Mouse (Mus musculus): Measurements from ENCODE around the gene Ern1. TPM values are rescaled to one million over a fixed set of nuclear protein-coding genes. Genes with fewer than 3 reads are reported as not detected.
"Not testable (repeated sequence)": the region's sequence is repeated elsewhere in the genome, so short reads cannot be mapped to it uniquely, and the experiment has no call there.

Ern1 gene
- total RNA-seq, 2 experiments from 2014 or later = 6.7 to 8.7 TPM

- intact Hi-C loops (cut with DNase I) = no loop called here
- DNase-seq (ENCODE audit: low spot score in 2 of 2) = peak in 1 of 2 experiments; percentile 10
These were observed 25.3 kb downstream of the Ern1 start for GRCm38 (mm10) chr11:106462309-106462708.

GRCm38 (mm10) chr11:106461145-106461932 is 26.3 kb downstream of the Ern1 start:
- intact Hi-C loops (cut with DNase I) = no loop called here
- no peak for DNase-seq (ENCODE audit: low spot score in 2 of 2)

GRCm38 (mm10) chr11:106460671-106461070 is 27.0 kb downstream of the Ern1 start:
- intact Hi-C loops (cut with DNase I) = no loop called here
- DNase-seq (ENCODE audit: low spot score in 2 of 2) = no peak

DNA sequence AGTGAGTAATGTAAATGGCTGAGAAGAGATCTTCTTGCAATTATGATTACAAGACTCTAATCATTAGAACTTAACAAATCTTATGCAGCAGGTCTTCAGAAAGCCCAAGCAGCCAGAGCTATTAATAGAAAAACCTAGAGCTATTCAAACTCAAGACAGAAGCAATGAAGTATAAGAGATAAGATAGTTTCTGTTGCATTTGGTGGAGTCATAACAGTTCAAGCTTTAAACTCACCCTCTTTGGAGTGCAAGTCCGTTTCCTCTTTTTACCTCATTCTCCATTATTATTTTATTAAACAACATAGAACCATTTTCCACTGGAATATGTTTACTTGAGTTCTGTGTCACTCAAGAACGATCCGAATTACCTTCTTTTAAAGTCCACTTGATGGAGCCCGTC is 29.1 kb downstream of the Ern1 start:
- DNase-seq (ENCODE audit: low spot score in 2 of 2) = no peak
- intact Hi-C loops (cut with DNase I) = no loop called here

GRCm38 (mm10) chr11:106443646-106444045 is 44.0 kb downstream of the Ern1 start:
- intact Hi-C loops (cut with DNase I) = no loop called here
- no peak for DNase-seq (ENCODE audit: low spot score in 2 of 2)

DNA sequence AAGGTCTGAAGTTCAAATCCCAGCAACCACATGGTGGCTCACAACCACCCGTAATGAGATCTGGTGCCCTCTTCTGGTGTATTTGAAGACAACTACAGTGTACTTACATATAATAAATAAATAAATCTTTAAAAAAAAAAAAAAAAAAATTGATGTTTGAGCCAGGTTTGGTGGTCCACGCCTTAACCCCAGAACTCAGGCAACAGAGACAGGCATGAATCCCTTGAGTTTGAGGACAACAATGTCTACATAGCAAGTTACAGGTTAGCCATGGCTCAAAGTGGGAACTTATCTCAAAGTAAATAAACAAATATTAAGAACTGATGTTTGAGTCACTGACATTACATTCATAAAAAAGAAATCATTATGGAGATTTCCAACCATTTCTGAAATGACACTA is 45.1 kb downstream of the Ern1 start:
- intact Hi-C loops (cut with DNase I); DNase-seq (ENCODE audit: low spot score in 2 of 2): not testable (repeated sequence)

DNA sequence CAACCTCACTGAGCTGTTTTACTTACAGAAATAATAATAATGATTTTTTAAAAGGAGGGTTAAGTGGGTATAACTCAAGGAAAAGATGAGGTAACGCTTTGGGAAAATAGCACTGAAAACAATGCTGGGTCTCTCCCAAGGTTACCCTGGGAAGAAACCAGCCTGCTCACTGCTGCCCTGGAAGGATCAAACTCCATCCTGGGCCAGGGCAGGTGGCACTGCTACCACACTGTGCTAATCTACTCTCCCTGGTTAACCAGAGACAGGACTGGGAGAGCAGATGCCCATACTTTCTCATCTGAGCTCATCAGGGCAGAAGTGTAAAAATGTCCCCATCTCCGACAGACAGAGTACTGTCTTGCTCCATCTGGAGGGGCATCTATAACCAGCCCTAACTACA is 47.3 kb downstream of the Ern1 start:
- DNase-seq (ENCODE audit: low spot score in 2 of 2) = no peak

GRCm38 (mm10) chr11:106439355-106439754 is 48.3 kb downstream of the Ern1 start:
- intact Hi-C loops (cut with DNase I) = no loop called here
- DNase-seq (ENCODE audit: low spot score in 2 of 2) = no peak

More for the DNA sequence above, 47.3 kb downstream of the Ern1 start:
- intact Hi-C loops (cut with DNase I) = no loop called here

DNA sequence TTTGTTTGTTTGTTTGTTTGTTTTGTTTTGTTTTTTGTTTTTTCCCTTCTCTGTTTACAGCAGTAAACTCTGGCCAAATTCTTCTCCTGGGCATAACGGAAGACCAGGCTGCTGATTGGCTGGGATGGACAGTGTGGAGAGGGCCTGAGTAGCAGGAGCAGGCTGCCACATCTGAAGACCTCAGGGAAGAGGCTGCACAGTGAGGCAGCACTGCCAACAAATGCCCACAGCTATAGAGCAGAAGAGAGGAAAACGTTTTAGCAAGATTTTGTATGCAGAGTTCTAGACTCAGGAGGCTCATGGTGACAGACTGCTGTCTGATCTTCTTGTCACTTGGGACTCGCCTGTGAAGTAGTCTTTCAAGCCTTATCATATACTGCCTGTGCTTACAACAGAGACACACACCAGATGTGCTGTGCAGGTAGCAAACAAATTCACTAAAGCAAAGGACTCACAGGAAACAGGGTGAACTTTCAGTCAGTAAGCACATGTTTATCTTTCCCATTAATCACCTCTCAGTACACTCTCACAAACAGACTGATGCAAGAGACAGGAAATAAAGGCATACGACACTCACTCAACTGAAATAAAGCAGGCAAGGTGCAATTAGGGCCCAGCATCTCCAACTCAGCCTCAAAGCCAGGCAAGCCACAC is 49.0 kb downstream of the Ern1 start:
- intact Hi-C loops (cut with DNase I) = no loop called here
- no peak for DNase-seq (ENCODE audit: low spot score in 2 of 2)

DNA sequence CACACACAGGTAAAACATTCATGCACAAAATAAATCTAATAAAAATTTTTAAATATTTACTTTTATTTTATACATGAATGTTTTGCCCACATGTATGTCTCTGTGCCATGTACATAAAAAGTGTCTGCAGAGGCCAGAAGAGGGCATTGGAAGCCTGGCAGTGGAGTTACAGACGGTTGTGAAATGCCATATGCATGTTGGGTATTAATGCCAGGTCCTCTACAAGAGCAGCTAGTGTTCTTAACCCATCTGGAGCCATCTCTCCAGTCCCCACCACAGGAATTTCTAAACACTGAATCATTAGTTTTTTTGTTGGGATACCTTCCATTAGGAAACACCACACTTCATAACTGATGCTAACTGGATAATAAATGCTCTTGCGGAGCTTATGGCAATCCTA is 50.1 kb downstream of the Ern1 start:
- no peak for DNase-seq (ENCODE audit: low spot score in 2 of 2)
- intact Hi-C loops (cut with DNase I) = no loop called here

DNA sequence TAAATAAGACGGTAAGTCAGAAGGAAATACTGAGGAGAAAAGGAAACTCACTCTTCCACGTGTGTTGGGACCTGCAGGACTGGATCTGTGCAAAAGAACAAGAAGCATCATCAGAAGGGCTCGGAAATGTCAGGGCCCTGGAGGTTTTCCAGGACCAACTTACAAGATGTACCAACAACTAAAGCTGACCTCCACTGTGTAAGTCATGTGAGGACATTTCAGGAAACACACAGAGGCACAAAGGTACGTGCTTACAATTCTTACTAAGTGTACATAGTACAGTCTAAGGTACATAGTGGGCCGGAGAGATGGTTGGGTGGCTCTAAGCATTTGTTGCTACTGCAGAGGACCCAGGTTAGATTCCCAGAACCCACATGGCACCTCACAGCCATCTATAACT is 50.6 kb downstream of the Ern1 start:
- DNase-seq (ENCODE audit: low spot score in 2 of 2) = no peak
- intact Hi-C loops (cut with DNase I) = no loop called here

DNA sequence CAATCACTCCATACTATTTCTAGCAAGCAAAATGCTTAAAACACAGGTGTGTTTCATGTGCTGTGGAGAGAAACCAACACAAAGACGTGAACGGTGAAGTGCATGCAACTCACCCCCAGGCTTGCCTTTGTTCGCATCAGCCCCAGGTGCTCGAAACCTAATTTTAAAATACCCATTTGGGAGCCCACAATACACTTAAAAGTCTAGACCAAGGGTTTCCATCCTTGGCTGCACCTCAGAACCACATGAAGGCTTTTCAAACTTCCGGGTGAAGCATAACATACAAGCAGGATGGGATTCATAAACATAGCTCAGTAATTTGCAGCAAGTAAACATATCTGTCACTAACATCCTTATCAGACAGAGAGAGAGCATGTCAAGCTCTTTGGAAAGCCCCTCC is 57.3 kb downstream of the Ern1 start:
- DNase-seq (ENCODE audit: low spot score in 2 of 2) = no peak
- intact Hi-C loops (cut with DNase I) = no loop called here

GRCm38 (mm10) chr11:106429689-106430088 is 58.0 kb downstream of the Ern1 start:
- no peak for DNase-seq (ENCODE audit: low spot score in 2 of 2)
- intact Hi-C loops (cut with DNase I) = no loop called here

DNA sequence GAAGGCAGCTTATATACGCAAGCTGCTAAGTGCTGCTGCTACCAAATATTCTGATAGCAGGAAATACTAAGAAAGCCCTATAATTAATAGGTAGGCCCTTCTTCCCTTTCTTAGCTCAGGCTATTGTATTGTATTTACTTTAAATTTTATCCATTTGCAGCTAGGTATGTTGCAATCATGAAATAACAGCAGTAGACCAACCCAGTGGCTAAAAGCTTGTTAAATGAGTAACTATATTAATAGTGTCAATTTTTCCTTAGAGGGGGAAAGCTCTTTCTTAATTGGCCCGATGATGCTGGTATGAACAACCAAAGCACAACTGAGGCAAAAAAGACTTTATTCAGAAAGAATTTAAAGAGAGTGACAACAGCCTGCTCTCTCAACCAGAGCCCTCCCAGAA is 59.1 kb downstream of the Ern1 start:
- intact Hi-C loops (cut with DNase I) = no loop called here
- no peak for DNase-seq (ENCODE audit: low spot score in 2 of 2)

- DNase-seq (ENCODE audit: low spot score in 2 of 2) = no peak
- intact Hi-C loops (cut with DNase I) = no loop called here
These were observed 59.5 kb downstream of the Ern1 start for GRCm38 (mm10) chr11:106428106-106428505.

- DNase-seq (ENCODE audit: low spot score in 2 of 2) = no peak
- intact Hi-C loops (cut with DNase I) = no loop called here
These were observed 61.2 kb downstream of the Ern1 start for GRCm38 (mm10) chr11:106426447-106426846.

- no peak for DNase-seq (ENCODE audit: low spot score in 2 of 2)
These were observed 62.5 kb downstream of the Ern1 start for GRCm38 (mm10) chr11:106425201-106425600.

GRCm38 (mm10) chr11:106419262-106420102 is 68.2 kb downstream of the Ern1 start:
- no peak for DNase-seq (ENCODE audit: low spot score in 2 of 2)
- intact Hi-C loops (cut with DNase I) = loop anchor here (5.0 kb wide), 1 partner anchor 323 kb away; no protein-coding TSS in a partner anchor

More at GRCm38 (mm10) chr11:106425201-106425600, 62.5 kb downstream of the Ern1 start:
- intact Hi-C loops (cut with DNase I) = no loop called here

- intact Hi-C loops (cut with DNase I) = loop anchor here (1.0 to 5.0 kb wide), 3 partner anchors 73 to 324 kb away; no protein-coding TSS in a partner anchor
- peak; percentile 89 to 91 for DNase-seq (ENCODE audit: low spot score in 2 of 2)
These were observed 68.9 kb downstream of the Ern1 start for GRCm38 (mm10) chr11:106418622-106419196.

DNA sequence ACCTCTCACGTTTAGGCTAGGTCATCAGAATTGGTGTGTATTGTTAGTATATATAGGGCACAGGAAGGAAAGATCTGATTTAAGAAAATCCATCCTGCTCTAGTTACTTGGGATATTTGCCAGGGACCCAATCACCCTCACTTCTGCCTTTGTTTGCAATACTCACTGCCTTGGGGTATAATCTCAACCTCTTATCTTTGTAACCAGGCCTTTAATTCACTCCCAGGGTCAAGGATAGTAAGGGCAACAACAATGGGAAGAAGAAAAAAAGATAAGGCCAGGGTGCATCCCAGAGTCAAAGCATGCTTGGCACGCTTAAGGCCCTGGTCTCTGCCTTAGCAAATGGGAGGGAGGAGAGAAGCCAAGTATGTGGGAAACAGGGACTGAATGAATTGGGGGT is 69.8 kb downstream of the Ern1 start:
- intact Hi-C loops (cut with DNase I) = loop anchor here (1.0 to 5.0 kb wide), 3 partner anchors 73 to 324 kb away; no protein-coding TSS in a partner anchor

More for the DNA sequence above, 69.8 kb downstream of the Ern1 start:
- no peak for DNase-seq (ENCODE audit: low spot score in 2 of 2)

Data from left cerebral cortex, postnatal 14 days (tissue).